Mouse (Mus musculus) lung, embryonic 15.5 days (tissue): Measurements from ENCODE around the gene Gab1. TPM values are rescaled to one million over a fixed set of nuclear protein-coding genes. Genes with fewer than 3 reads are reported as not detected.
A peak's percentile ranks its signal among the peaks of the same experiment; 100 is the strongest.

Experiments
- ATAC-seq: fragments of 200-750 bp; cut with Nextera tagmentation; 2 replicates; pipeline ENCODE4 v1.8.0; 2017; ENCODE audit warnings: moderate number of reproducible peaks, borderline replicate concordance; ENCODE audit not compliant: low FRiP score, low TSS enrichment; ENCODE audit errors: extremely low read depth
- H3K27ac ChIP-seq: fragments of 300-500 bp; sonication (generic); 2 replicates; pipeline ENCODE4 v1.5.1; 2015; ENCODE audit warnings: moderate library complexity, mild to moderate bottlenecking, inconsistent platforms
- H3K27me3 ChIP-seq: fragments of 300-500 bp; sonication (generic); 2 replicates; pipeline ENCODE4 v1.6.1; 2015; ENCODE audit warnings: inconsistent platforms
- H3K36me3 ChIP-seq: fragments of 300-500 bp; sonication (generic); 2 replicates; pipeline ENCODE4 v1.6.1; 2015; ENCODE audit warnings: inconsistent platforms
- H3K4me1 ChIP-seq: fragments of 300-500 bp; sonication (generic); 2 replicates; pipeline ENCODE4 v1.6.1; 2015; ENCODE audit warnings: inconsistent platforms
- H3K4me2 ChIP-seq: fragments of 300-500 bp; sonication (generic); 2 replicates; pipeline ENCODE4 v1.6.1; 2015; ENCODE audit warnings: inconsistent platforms, mild to moderate bottlenecking, moderate library complexity
- H3K4me3 ChIP-seq: fragments of 300-500 bp; sonication (generic); 2 replicates; pipeline ENCODE4 v1.5.1; 2015; ENCODE audit warnings: mild to moderate bottlenecking, inconsistent platforms
- H3K9ac ChIP-seq: fragments of 300-500 bp; sonication (generic); 2 replicates; pipeline ENCODE4 v1.6.1; 2015; ENCODE audit warnings: inconsistent platforms
- H3K9me3 ChIP-seq: fragments of 300-500 bp; sonication (generic); 2 replicates; pipeline ENCODE4 v1.6.1; 2016; ENCODE audit warnings: inconsistent platforms
- WGBS: fragments of 180-500 bp; shearing (Covaris S2); methylation state at CpG from one replicate; pipeline ENCODE4 v1.1.7; 2015; 5-methylcytosine and 5-hydroxymethylcytosine counted together
- polyA plus RNA-seq: library from polyadenylated mRNA; unstranded; fragments of >200 nt; fragmentation: Nextera tagmentation; extraction: Ambion mirVana; gene quantifications from 2 replicates; pipeline ENCODE4 v1.2.1, GENCODE M21; 2015

Gene Gab1
- polyA plus RNA-seq, 1 experiment from 2014 or later, result 22.2 TPM

DNA sequence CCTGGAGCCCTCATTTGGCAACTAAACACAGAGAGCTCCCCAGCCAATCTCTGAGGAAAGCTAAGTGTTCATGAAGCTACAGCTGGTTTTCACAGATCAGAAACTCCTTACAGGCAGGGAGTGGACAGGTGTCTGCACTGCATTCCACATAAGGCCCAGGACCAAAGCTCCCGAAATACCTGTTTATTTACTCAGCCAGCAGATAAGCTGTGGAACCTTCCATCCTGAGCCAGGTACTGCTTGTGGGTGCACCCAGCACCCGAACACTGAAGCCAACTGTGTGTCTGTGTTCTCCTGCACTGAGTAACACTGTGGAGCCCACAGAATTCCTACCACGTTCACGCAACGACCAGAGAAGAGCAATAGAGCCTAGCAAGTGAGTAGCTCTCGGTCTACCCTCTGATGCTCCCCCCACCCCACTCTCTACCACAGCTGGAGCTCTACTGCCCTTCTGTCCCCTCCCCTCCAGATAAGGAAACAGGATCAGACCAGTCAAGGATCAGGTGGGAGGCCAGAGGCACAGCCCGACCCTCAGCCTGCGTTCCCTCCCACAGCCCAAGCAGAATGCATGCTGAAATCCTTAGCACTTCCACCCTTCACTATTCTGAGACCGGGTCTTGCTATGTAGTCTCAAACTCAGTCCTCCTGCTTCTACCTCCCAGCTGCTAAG, 9.6 kb downstream of the Gab1 start:
- no peak overlapping the region for H3K9ac ChIP-seq
- H3K4me3 ChIP-seq, result no peak overlapping the region

GRCm38 (mm10) chr8:80869881-80870328, 10.4 kb downstream of the Gab1 start:
- Histone ChIP-seq H3K4me1 (peaks cover 58% of the 10 kb centered on the region), H3K36me3 (no peaks in the 10 kb centered on the region), H3K9ac (no peak overlapping the region), H3K9me3 (no peaks in the 10 kb centered on the region), H3K4me3 (no peak overlapping the region), H3K4me2 (peak overlapping the region; percentile 38; the same call in 1 of the 2 replicates), H3K27ac (peak overlapping the region; percentile 86), H3K27me3 (no peaks in the 10 kb centered on the region)
- WGBS, result 51% methylated on average over 11 of the region's 11 CpGs
- ATAC-seq, result no peak

More for the DNA sequence above, 9.6 kb downstream of the Gab1 start:
- peak overlapping the region; percentile 16; the same call in 1 of the 2 replicates for H3K4me2 ChIP-seq
- peak overlapping the region; percentile 86 for H3K27ac ChIP-seq
- no peaks in the 10 kb centered on the region for H3K27me3 ChIP-seq
- 46% methylated on average over 9 of the region's 9 CpGs for WGBS
- no peaks in the 10 kb centered on the region for H3K36me3 ChIP-seq
- H3K9me3 ChIP-seq, result no peaks in the 10 kb centered on the region
- ATAC-seq, result no peak; the same call in 1 of the 2 replicates
- peaks cover 58% of the 10 kb centered on the region for H3K4me1 ChIP-seq

- Histone ChIP-seq H3K4me1 (peaks cover 54% of the 10 kb centered on the region), H3K4me3 (no peak overlapping the region), H3K9ac (no peak overlapping the region), H3K36me3 (no peaks in the 10 kb centered on the region), H3K4me2 (peak overlapping the region; percentile 38), H3K27ac (peak overlapping the region; percentile 86), H3K27me3 (no peaks in the 10 kb centered on the region), H3K9me3 (no peaks in the 10 kb centered on the region)
- ATAC-seq, result peak; percentile 65; the same call in 1 of the 2 replicates
- WGBS, result 12% methylated on average over 11 of the region's 11 CpGs
Observed at GRCm38 (mm10) chr8:80868801-80869323, 11.5 kb downstream of the Gab1 start.

DNA sequence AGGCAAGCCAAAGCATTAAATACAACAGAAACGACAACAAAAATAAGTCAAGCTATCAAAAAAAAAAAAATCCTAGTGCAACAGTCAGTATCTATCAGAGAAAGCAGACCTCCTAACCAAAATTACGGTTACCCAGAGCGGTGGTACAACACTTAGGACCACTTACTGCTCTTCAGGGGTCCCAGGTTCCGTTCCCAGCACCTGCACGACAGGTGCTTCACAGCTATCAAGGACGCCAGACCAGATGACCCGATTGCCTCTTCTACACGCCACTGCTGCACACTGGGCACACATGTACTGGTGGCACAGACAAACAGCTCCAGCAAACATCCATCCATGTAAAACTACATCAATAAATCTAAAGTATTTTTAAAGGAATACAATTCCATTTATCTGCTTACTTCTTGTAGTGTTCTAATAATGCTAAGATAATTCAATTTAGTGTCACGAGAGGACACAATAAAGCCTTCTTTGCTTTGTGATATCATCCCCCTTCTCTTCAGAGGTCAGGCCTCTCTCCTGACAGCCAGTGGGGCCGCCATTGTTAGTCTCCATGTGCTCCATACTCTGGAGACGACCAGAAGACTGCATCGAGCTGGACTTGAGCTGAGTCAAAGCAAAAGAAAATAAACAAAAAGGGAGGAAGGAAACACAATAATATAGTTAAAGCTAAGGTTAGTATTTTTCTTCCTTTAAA, 12.2 kb downstream of the Gab1 start:
- H3K4me3 ChIP-seq, result no peak overlapping the region
- no peaks in the 10 kb centered on the region for H3K36me3 ChIP-seq
- peaks cover 60% of the 10 kb centered on the region for H3K4me1 ChIP-seq
- peak overlapping the region; percentile 59 for H3K27ac ChIP-seq
- peak overlapping the region; percentile 4; the same call in 1 of the 2 replicates for H3K4me2 ChIP-seq
- H3K9me3 ChIP-seq, result no peaks in the 10 kb centered on the region
- H3K9ac ChIP-seq, result no peak overlapping the region
- 72% methylated on average over 12 of the region's 12 CpGs for WGBS
- no peak for ATAC-seq
- no peaks in the 10 kb centered on the region for H3K27me3 ChIP-seq

DNA sequence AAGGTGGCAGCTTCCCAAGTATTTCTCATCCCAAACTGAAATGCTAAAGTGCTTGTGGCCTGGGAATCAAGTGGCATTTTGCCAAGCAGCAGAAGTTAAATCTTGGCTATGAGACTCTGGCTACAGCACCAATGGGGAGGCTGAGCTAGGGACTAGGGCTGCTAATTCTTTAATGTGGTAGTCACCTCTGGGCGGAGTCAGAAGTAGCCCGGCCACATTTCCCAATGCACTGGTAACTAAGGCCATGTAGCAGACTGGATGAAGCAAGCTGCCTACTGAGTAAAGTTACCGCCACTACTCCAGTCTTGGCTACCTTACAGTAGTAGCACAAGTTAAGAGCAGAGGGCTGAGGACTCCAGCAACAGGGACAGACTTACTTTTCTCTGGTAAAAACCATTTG, 12.7 kb downstream of the Gab1 start:
- no peak for ATAC-seq
- Histone ChIP-seq H3K4me2 (peak overlapping the region; percentile 4; the same call in 1 of the 2 replicates), H3K4me3 (no peak overlapping the region), H3K4me1 (peaks cover 58% of the 10 kb centered on the region), H3K9me3 (no peaks in the 10 kb centered on the region), H3K36me3 (no peaks in the 10 kb centered on the region), H3K27ac (peak overlapping the region; percentile 59), H3K27me3 (no peaks in the 10 kb centered on the region), H3K9ac (no peak overlapping the region)
- 53% methylated on average over 3 of the region's 3 CpGs for WGBS

DNA sequence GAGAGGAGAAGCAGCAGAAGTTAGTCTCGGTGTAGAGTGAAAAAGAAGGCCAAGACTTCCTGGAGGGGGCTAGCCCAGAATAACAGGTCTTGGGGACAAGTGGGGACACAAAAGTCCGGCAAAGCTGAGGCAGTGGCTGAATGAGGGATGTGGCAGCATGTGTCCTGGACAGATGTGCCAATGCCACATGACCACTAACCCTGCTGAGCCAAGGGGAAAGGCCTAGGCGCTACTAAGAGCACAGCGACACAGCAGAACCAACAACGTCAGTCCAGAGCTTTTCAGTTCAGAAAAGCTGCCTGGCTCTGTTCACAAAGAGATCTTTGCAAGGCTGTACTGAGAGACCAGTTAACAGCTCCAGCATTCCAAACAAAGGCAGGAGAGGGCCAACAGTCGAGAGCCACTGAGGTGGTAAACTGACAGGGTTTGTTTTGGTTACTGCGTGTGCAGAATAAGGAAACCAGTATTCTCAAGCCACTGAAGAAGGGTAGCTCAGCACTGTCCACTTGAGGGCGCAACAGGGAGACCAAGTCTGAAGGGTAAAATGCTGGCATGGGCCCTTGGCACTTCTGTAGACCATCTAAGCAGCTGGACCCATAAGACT, 15.0 kb downstream of the Gab1 start:
- no peak for ATAC-seq
- 56% methylated on average over 8 of the region's 8 CpGs for WGBS
- H3K4me3 ChIP-seq, result no peak overlapping the region
- no peaks in the 10 kb centered on the region for H3K9me3 ChIP-seq
- peaks cover 44% of the 10 kb centered on the region for H3K4me1 ChIP-seq
- H3K9ac ChIP-seq, result no peak overlapping the region
- H3K27ac ChIP-seq, result peak overlapping the region; percentile 29; the same call in 1 of the 2 replicates
- no peaks in the 10 kb centered on the region for H3K27me3 ChIP-seq
- no peak overlapping the region for H3K4me2 ChIP-seq
- H3K36me3 ChIP-seq, result no peaks in the 10 kb centered on the region

- no peaks in the 10 kb centered on the region for H3K9me3 ChIP-seq
- H3K4me2 ChIP-seq, result no peak overlapping the region
- H3K4me3 ChIP-seq, result no peak overlapping the region
- peaks cover 27% of the 10 kb centered on the region for H3K4me1 ChIP-seq
- no peaks in the 10 kb centered on the region for H3K27me3 ChIP-seq
- no peak overlapping the region for H3K27ac ChIP-seq
- H3K9ac ChIP-seq, result no peak overlapping the region
- 71% methylated on average over 5 of the region's 5 CpGs for WGBS
- H3K36me3 ChIP-seq, result no peaks in the 10 kb centered on the region
- no peak for ATAC-seq
Observed at GRCm38 (mm10) chr8:80863393-80863792, 16.9 kb downstream of the Gab1 start.

- Histone ChIP-seq H3K9ac (no peak overlapping the region), H3K36me3 (no peaks in the 10 kb centered on the region), H3K9me3 (no peaks in the 10 kb centered on the region), H3K4me1 (peaks cover 34% of the 10 kb centered on the region), H3K27ac (no peak overlapping the region), H3K4me3 (no peak overlapping the region), H3K27me3 (no peaks in the 10 kb centered on the region), H3K4me2 (no peak overlapping the region)
- 96% methylated on average over 26 of the region's 26 CpGs for WGBS
- ATAC-seq, result no peak
Observed at GRCm38 (mm10) chr8:80859180-80859775, 21.0 kb downstream of the Gab1 start.

DNA sequence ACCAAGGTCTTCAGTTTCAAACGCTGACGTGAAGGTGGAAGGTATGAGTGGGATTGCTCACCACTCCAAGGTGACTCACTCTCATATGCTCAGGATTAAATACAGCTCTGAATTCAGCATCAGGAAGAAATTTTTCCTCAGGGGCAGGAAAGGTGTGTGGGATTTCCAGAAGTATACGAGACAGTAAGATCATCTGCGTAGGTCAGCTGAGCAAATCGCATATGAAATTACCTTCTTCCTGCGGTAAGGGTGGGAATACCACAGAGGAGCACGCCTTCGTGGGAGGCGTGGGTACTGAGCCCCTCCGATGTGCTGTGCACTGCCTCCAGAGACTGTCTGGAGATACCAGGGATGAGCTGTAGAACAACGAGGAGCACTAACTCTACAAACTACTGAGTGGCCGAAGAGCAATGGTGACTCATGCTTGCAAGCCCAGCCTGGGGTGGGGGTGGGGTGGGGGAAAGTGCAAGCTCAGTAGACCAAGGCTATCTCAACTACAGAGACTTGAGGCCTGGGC, 22.4 kb downstream of the Gab1 start:
- Histone ChIP-seq H3K4me1 (peaks cover 35% of the 10 kb centered on the region), H3K9me3 (no peaks in the 10 kb centered on the region), H3K36me3 (no peaks in the 10 kb centered on the region), H3K27me3 (no peaks in the 10 kb centered on the region), H3K9ac (no peak overlapping the region), H3K4me3 (no peak overlapping the region), H3K27ac (peak overlapping the region; percentile 61), H3K4me2 (no peak overlapping the region)
- no peak for ATAC-seq
- 73% methylated on average over 12 of the region's 12 CpGs for WGBS

- H3K27ac ChIP-seq, result peak overlapping the region; percentile 80
- peaks cover 33% of the 10 kb centered on the region for H3K4me1 ChIP-seq
- H3K4me2 ChIP-seq, result no peak overlapping the region
- WGBS, result 42% methylated on average over 3 of the region's 3 CpGs
- H3K9me3 ChIP-seq, result no peaks in the 10 kb centered on the region
- H3K27me3 ChIP-seq, result no peaks in the 10 kb centered on the region
- no peak overlapping the region for H3K4me3 ChIP-seq
- no peak overlapping the region for H3K9ac ChIP-seq
- ATAC-seq, result no peak
- H3K36me3 ChIP-seq, result no peaks in the 10 kb centered on the region
Observed at GRCm38 (mm10) chr8:80857128-80857527, 23.2 kb downstream of the Gab1 start.

GRCm38 (mm10) chr8:80856606-80857005, 23.7 kb downstream of the Gab1 start:
- no peaks in the 10 kb centered on the region for H3K9me3 ChIP-seq
- peak overlapping the region; percentile 80 for H3K27ac ChIP-seq
- ATAC-seq, result peak; percentile 65
- peaks cover 37% of the 10 kb centered on the region for H3K4me1 ChIP-seq
- WGBS, result 51% methylated on average over 6 of the region's 6 CpGs
- H3K36me3 ChIP-seq, result no peaks in the 10 kb centered on the region
- no peaks in the 10 kb centered on the region for H3K27me3 ChIP-seq
- no peak overlapping the region for H3K4me2 ChIP-seq
- H3K9ac ChIP-seq, result no peak overlapping the region
- no peak overlapping the region for H3K4me3 ChIP-seq
